Mouse (Mus musculus) cortical plate, adult 2 months (tissue): ENCODE data around the gene Setd3.

ENCODE experiments used
- CTCF ChIP-seq: fragments of 200-500 bp; IDR thresholded peaks from 2 replicates; pipeline ENCODE4 v1.5.1; 2011; ENCODE audit warnings: mild to moderate bottlenecking, control low read depth, low read length; ENCODE audit not compliant: insufficient read depth; ENCODE audit errors: extremely low read depth
- POLR2A ChIP-seq: fragments of 200-500 bp; IDR thresholded peaks from 2 replicates; pipeline ENCODE4 v1.6.1; 2011; ENCODE audit warnings: mild to moderate bottlenecking, low read length, control low read depth; ENCODE audit not compliant: insufficient read depth; ENCODE audit errors: extremely low read depth

DNA sequence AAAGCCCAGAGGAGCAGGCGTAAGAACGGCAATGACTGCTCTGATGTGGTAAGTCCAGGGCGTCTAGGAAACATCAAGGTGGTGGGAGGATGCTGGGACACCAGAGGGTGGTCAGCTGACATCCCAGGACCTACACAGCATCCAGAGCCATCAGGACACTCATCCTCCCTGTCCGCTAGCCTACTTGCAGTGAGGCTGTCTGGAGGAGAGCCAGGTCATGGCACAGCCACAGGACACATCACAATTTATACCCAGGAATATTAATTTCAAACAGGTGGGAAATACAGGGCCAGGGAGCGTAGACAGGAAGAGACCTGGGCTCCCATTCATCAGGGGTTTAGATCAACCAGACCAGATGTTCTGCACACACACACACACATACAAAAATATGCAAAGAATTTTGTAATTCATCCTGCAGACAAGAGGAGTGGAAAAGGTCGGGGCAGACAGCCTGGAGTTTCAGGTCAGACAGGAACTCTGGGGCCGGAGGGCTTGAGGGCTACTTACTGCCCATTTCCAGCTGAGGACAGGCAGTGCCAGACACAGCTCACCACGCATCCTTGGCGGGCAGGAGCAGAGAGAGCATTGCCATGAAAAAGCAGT, 114.6 kb downstream of the Setd3 start:
- TF ChIP-seq CTCF, result no peak
- TF ChIP-seq POLR2A, result no peak
